Mouse (Mus musculus) lung, adult 2 months (tissue): ENCODE measurements around the gene Isoc2b.

ENCODE experiments used
- CTCF ChIP-seq: fragments of 200-500 bp; IDR thresholded peaks from 2 replicates; pipeline ENCODE4 v1.5.1; 2011; ENCODE audit warnings: mild to moderate bottlenecking, low read length, control low read depth; ENCODE audit not compliant: insufficient read depth
- POLR2A ChIP-seq: fragments of 200-500 bp; IDR thresholded peaks from 2 replicates; pipeline ENCODE4 v1.6.1; 2011; ENCODE audit warnings: low read depth, mild to moderate bottlenecking, control low read depth, low read length, borderline replicate concordance; ENCODE audit errors: extremely low read depth

- TF ChIP-seq POLR2A (no peak), CTCF (no peak)
These were observed 7.0 kb downstream of the Isoc2b start for GRCm38 (mm10) chr7:4863041-4863440.
